Mouse (Mus musculus): ENCODE measurements around the gene Iqcf1. TPM values are rescaled to one million over a fixed set of nuclear protein-coding genes. Genes with fewer than 3 reads are reported as not detected.

The Iqcf1 gene
- polyA plus RNA-seq, 1 experiment: 0.08 TPM

DNA sequence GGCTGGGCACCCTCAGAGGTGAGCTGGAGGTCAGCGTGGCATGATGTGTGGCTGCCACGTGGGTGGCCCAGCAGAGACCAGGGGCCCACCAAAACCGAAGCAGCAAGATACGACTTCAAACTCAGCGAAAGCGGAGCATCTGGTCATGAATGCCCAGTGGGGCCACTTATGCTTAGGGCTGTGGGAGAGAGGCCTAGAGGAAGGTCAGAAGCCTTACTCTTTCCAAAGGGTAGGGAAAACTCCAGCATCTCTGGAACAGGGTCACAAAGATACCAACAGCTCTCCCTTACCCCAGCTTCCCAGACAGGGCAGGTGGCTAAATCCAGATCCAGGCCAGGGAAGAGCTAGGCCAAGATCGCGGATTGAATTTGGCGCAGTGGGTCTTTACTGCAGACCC lies 42.6 kb upstream of the Iqcf1 start:
- no peak for TF ChIP-seq CEBPB (IDR thresholded peaks at IDR 0.05; ENCODE audit: low read depth)
- TF ChIP-seq CTCF (IDR thresholded peaks at IDR 0.05; ENCODE audit: control insufficient read depth, insufficient read depth, insufficient read length): no peak
- no peak for TF ChIP-seq MYOG (IDR thresholded peaks at IDR 0.05; ENCODE audit: control insufficient read depth, extremely low read depth, insufficient read length)
- TF ChIP-seq USF1 (IDR thresholded peaks at IDR 0.05; ENCODE audit: low read depth): no peak
- TF ChIP-seq MAX (IDR thresholded peaks at IDR 0.05): no peak
- no peak for TF ChIP-seq FOSL1 (IDR thresholded peaks at IDR 0.05; ENCODE audit: insufficient read depth, low read length, poor library complexity, severe bottlenecking)
- TF ChIP-seq MYOD1 (IDR thresholded peaks at IDR 0.05; ENCODE audit: control insufficient read depth, insufficient read length, low read depth): no peak
- peaks cover 57% of the 10 kb centered on the region for H3K79me3 ChIP-seq (ENCODE audit: low read depth)
- peaks cover 37% of the 10 kb centered on the region for H3K36me3 ChIP-seq (ENCODE audit: control insufficient read depth, insufficient read depth)
- H3K79me2 ChIP-seq (ENCODE audit: control insufficient read depth, insufficient read depth): peaks cover 72% of the 10 kb centered on the region
- no peaks in the 10 kb centered on the region for H3K27me3 ChIP-seq (ENCODE audit: control insufficient read depth, insufficient read depth, insufficient read length)
- no peak overlapping the region for H3ac ChIP-seq (ENCODE audit: control insufficient read depth, insufficient read length, low read depth)
- no peak overlapping the region for H3K4me3 ChIP-seq (ENCODE audit: insufficient read depth, poor library complexity, severe bottlenecking)

GRCm38 (mm10) chr9:106457920-106458319 lies 41.8 kb upstream of the Iqcf1 start:
- peaks cover 57% of the 10 kb centered on the region for H3K79me3 ChIP-seq (ENCODE audit: low read depth)
- H3ac ChIP-seq (ENCODE audit: control insufficient read depth, insufficient read length, low read depth): no peak overlapping the region
- no peak overlapping the region for H3K4me3 ChIP-seq (ENCODE audit: insufficient read depth, poor library complexity, severe bottlenecking)
- H3K79me2 ChIP-seq (ENCODE audit: control insufficient read depth, insufficient read depth): peaks cover 72% of the 10 kb centered on the region
- no peaks in the 10 kb centered on the region for H3K27me3 ChIP-seq (ENCODE audit: control insufficient read depth, insufficient read depth, insufficient read length)
- H3K36me3 ChIP-seq (ENCODE audit: control insufficient read depth, insufficient read depth): peaks cover 39% of the 10 kb centered on the region
- TF ChIP-seq CEBPB (IDR thresholded peaks at IDR 0.05; ENCODE audit: low read depth) (no peak), USF1 (IDR thresholded peaks at IDR 0.05; ENCODE audit: low read depth) (no peak), MAX (IDR thresholded peaks at IDR 0.05) (no peak), MYOD1 (IDR thresholded peaks at IDR 0.05; ENCODE audit: control insufficient read depth, insufficient read length, low read depth) (no peak), MYOG (IDR thresholded peaks at IDR 0.05; ENCODE audit: control insufficient read depth, extremely low read depth, insufficient read length) (no peak), CTCF (IDR thresholded peaks at IDR 0.05; ENCODE audit: control insufficient read depth, insufficient read depth, insufficient read length) (no peak), FOSL1 (IDR thresholded peaks at IDR 0.05; ENCODE audit: insufficient read depth, low read length, poor library complexity, severe bottlenecking) (no peak)

GRCm38 (mm10) chr9:106459946-106460345 lies 39.8 kb upstream of the Iqcf1 start:
- Histone ChIP-seq H3K36me3 (ENCODE audit: control insufficient read depth, insufficient read depth) (peaks cover 56% of the 10 kb centered on the region), H3K79me3 (ENCODE audit: low read depth) (peaks cover 48% of the 10 kb centered on the region), H3K79me2 (ENCODE audit: control insufficient read depth, insufficient read depth) (peaks cover 60% of the 10 kb centered on the region), H3K4me3 (ENCODE audit: insufficient read depth, poor library complexity, severe bottlenecking) (no peak overlapping the region), H3ac (ENCODE audit: control insufficient read depth, insufficient read length, low read depth) (no peak overlapping the region), H3K27me3 (ENCODE audit: control insufficient read depth, insufficient read depth, insufficient read length) (no peaks in the 10 kb centered on the region)
- no peak for TF ChIP-seq CTCF (IDR thresholded peaks at IDR 0.05; ENCODE audit: control insufficient read depth, insufficient read depth, insufficient read length)
- TF ChIP-seq MYOG (IDR thresholded peaks at IDR 0.05; ENCODE audit: control insufficient read depth, extremely low read depth, insufficient read length): no peak
- no peak for TF ChIP-seq MAX (IDR thresholded peaks at IDR 0.05)
- TF ChIP-seq USF1 (IDR thresholded peaks at IDR 0.05; ENCODE audit: low read depth): no peak
- no peak for TF ChIP-seq MYOD1 (IDR thresholded peaks at IDR 0.05; ENCODE audit: control insufficient read depth, insufficient read length, low read depth)
- TF ChIP-seq CEBPB (IDR thresholded peaks at IDR 0.05; ENCODE audit: low read depth): no peak
- TF ChIP-seq FOSL1 (IDR thresholded peaks at IDR 0.05; ENCODE audit: insufficient read depth, low read length, poor library complexity, severe bottlenecking): no peak

GRCm38 (mm10) chr9:106460401-106461025 lies 39.3 kb upstream of the Iqcf1 start:
- H3K79me2 ChIP-seq (ENCODE audit: control insufficient read depth, insufficient read depth): peaks cover 54% of the 10 kb centered on the region
- no peak overlapping the region for H3K4me3 ChIP-seq (ENCODE audit: insufficient read depth, poor library complexity, severe bottlenecking)
- TF ChIP-seq USF1 (IDR thresholded peaks at IDR 0.05; ENCODE audit: low read depth): no peak
- no peak for TF ChIP-seq MAX (IDR thresholded peaks at IDR 0.05)
- no peak for TF ChIP-seq MYOD1 (IDR thresholded peaks at IDR 0.05; ENCODE audit: control insufficient read depth, insufficient read length, low read depth)
- no peak for TF ChIP-seq FOSL1 (IDR thresholded peaks at IDR 0.05; ENCODE audit: insufficient read depth, low read length, poor library complexity, severe bottlenecking)
- no peak for TF ChIP-seq MYOG (IDR thresholded peaks at IDR 0.05; ENCODE audit: control insufficient read depth, extremely low read depth, insufficient read length)
- no peak for TF ChIP-seq CTCF (IDR thresholded peaks at IDR 0.05; ENCODE audit: control insufficient read depth, insufficient read depth, insufficient read length)
- no peak for TF ChIP-seq CEBPB (IDR thresholded peaks at IDR 0.05; ENCODE audit: low read depth)
- no peak overlapping the region for H3ac ChIP-seq (ENCODE audit: control insufficient read depth, insufficient read length, low read depth)
- no peaks in the 10 kb centered on the region for H3K27me3 ChIP-seq (ENCODE audit: control insufficient read depth, insufficient read depth, insufficient read length)
- H3K79me3 ChIP-seq (ENCODE audit: low read depth): peaks cover 43% of the 10 kb centered on the region
- peaks cover 59% of the 10 kb centered on the region for H3K36me3 ChIP-seq (ENCODE audit: control insufficient read depth, insufficient read depth)

DNA sequence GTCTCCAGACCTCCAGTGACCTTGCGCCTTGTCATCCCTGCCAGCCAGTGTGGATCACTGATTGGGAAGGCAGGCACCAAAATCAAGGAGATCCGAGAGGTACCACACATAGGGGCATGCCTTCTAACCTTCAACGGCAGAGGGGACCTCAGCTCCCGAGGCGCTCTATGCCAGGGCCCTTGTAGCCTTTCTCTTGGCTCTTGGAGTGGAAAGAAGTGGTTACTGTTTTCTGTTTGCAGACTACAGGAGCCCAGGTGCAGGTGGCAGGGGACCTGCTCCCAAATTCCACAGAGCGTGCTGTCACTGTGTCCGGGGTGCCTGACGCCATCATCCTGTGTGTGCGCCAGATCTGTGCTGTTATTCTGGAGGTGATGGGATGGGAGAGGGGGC lies 38.7 kb upstream of the Iqcf1 start:
- H3K4me3 ChIP-seq (ENCODE audit: insufficient read depth, poor library complexity, severe bottlenecking): no peak overlapping the region
- peaks cover 65% of the 10 kb centered on the region for H3K36me3 ChIP-seq (ENCODE audit: control insufficient read depth, insufficient read depth)
- H3K79me3 ChIP-seq (ENCODE audit: low read depth): peaks cover 37% of the 10 kb centered on the region
- H3K79me2 ChIP-seq (ENCODE audit: control insufficient read depth, insufficient read depth): peaks cover 49% of the 10 kb centered on the region
- TF ChIP-seq MAX (IDR thresholded peaks at IDR 0.05): no peak
- TF ChIP-seq MYOD1 (IDR thresholded peaks at IDR 0.05; ENCODE audit: control insufficient read depth, insufficient read length, low read depth): no peak
- TF ChIP-seq MYOG (IDR thresholded peaks at IDR 0.05; ENCODE audit: control insufficient read depth, extremely low read depth, insufficient read length): no peak
- TF ChIP-seq FOSL1 (IDR thresholded peaks at IDR 0.05; ENCODE audit: insufficient read depth, low read length, poor library complexity, severe bottlenecking): no peak
- no peak for TF ChIP-seq CTCF (IDR thresholded peaks at IDR 0.05; ENCODE audit: control insufficient read depth, insufficient read depth, insufficient read length)
- TF ChIP-seq USF1 (IDR thresholded peaks at IDR 0.05; ENCODE audit: low read depth): no peak
- no peak for TF ChIP-seq CEBPB (IDR thresholded peaks at IDR 0.05; ENCODE audit: low read depth)
- no peak overlapping the region for H3ac ChIP-seq (ENCODE audit: control insufficient read depth, insufficient read length, low read depth)
- no peaks in the 10 kb centered on the region for H3K27me3 ChIP-seq (ENCODE audit: control insufficient read depth, insufficient read depth, insufficient read length)

All from C2C12 (cell line).